Mouse (Mus musculus) CH12.LX (cell line): ENCODE data around the gene Nudt15. TPM values are rescaled to one million over a fixed set of nuclear protein-coding genes. Genes with fewer than 3 reads are reported as not detected.

ENCODE experiments used
- DNase-seq: peaks from one replicate; pipeline ENCODE4 v3.0.0-alpha.2; 2013; ENCODE audit errors: extremely low read depth
- H3K27ac ChIP-seq: 2 replicates; pipeline ENCODE4 v1.5.1; 2012; ENCODE audit warnings: low read depth, mild to moderate bottlenecking, control low read depth, moderate library complexity; ENCODE audit not compliant: insufficient read depth
- H3K27me3 ChIP-seq: replicated peaks from 2 replicates; pipeline ENCODE3; 2012; ENCODE audit warnings: inconsistent platforms
- H3K36me3 ChIP-seq, 2 experiments: replicated peaks in 1 of 2; 2 replicates each; pipeline versions ENCODE3 to v1.6.1; 2012; ENCODE audit warnings: inconsistent platforms in 1 of 2, low read length in 1 of 2, mild to moderate bottlenecking in 1 of 2, mixed read lengths in 1 of 2, moderate library complexity in 1 of 2; ENCODE audit not compliant: control insufficient read depth in 1 of 2, insufficient read depth in 1 of 2
- H3K4me1 ChIP-seq, 2 experiments: 2 replicates each; pipeline ENCODE4 v1.6.1; 2012; ENCODE audit warnings: inconsistent platforms in 1 of 2, moderate library complexity in 1 of 2; ENCODE audit not compliant: insufficient read depth in 2 of 2, control insufficient read depth in 1 of 2
- H3K4me2 ChIP-seq: 2 replicates; pipeline ENCODE4 v1.6.1; 2012; ENCODE audit warnings: low read depth, mild to moderate bottlenecking, control low read depth; ENCODE audit not compliant: poor library complexity, insufficient read depth, severe bottlenecking
- H3K4me3 ChIP-seq, 3 experiments: fragments of 150-350 bp in 1 of 3; sonication (generic) in 1 of 3; replicated peaks in 1 of 3; 2 replicates each; pipeline versions ENCODE3 to v1.5.1; 2011 to 2012; ENCODE audit warnings: low read depth in 2 of 3, low read length in 2 of 3, mild to moderate bottlenecking in 2 of 3, moderate library complexity in 2 of 3, control low read depth in 1 of 3, improper control_type of control experiment in 1 of 3, inconsistent platforms in 1 of 3, mixed read lengths in 1 of 3; ENCODE audit not compliant: poor library complexity in 1 of 3
- H3K79me2 ChIP-seq: replicated peaks from 2 replicates; pipeline ENCODE4 v1.6.1; 2012; ENCODE audit warnings: mild to moderate bottlenecking, moderate library complexity; ENCODE audit not compliant: control insufficient read depth, poor library complexity, insufficient read depth, severe bottlenecking; ENCODE audit errors: extremely low read depth
- H3K9ac ChIP-seq: 2 replicates; pipeline ENCODE4 v1.6.1; 2012; ENCODE audit warnings: low read depth, mild to moderate bottlenecking, control low read depth, moderate library complexity; ENCODE audit not compliant: insufficient read depth
- H3K9me3 ChIP-seq: replicated peaks from 2 replicates; pipeline ENCODE3; 2012; ENCODE audit warnings: low read length, inconsistent platforms, mixed read lengths
- CHD2 ChIP-seq: IDR thresholded peaks from 2 replicates; pipeline ENCODE4 v1.6.1; 2011; ENCODE audit warnings: low read length, improper control_type of control experiment
- ELF1 ChIP-seq: IDR thresholded peaks from 2 replicates; pipeline ENCODE4 v1.6.1; 2014; ENCODE audit warnings: low read depth, mild to moderate bottlenecking, inconsistent platforms, low read length, improper control_type of control experiment
- ETS1 ChIP-seq: conservative IDR thresholded peaks from 2 replicates; pipeline ENCODE4 v1.6.1; 2012; ENCODE audit warnings: low read depth, mild to moderate bottlenecking, inconsistent platforms, low read length, improper control_type of control experiment, moderate library complexity
- GABPA ChIP-seq: IDR thresholded peaks from 2 replicates; pipeline ENCODE4 v1.6.1; 2012; ENCODE audit warnings: low read depth, low read length, improper control_type of control experiment, inconsistent platforms; ENCODE audit not compliant: insufficient replicate concordance
- HCFC1 ChIP-seq: IDR thresholded peaks from 2 replicates; pipeline ENCODE4 v1.6.1; 2012; ENCODE audit warnings: low read depth, mild to moderate bottlenecking, inconsistent platforms, low read length, improper control_type of control experiment
- JUN ChIP-seq: IDR thresholded peaks from 2 replicates; pipeline ENCODE4 v1.6.1; 2011; ENCODE audit warnings: low read depth, mild to moderate bottlenecking, low read length, improper control_type of control experiment, moderate library complexity; ENCODE audit not compliant: insufficient read depth
- MAFK ChIP-seq: IDR thresholded peaks from 2 replicates; pipeline ENCODE4 v1.6.1; 2011; ENCODE audit warnings: low read length, improper control_type of control experiment; ENCODE audit not compliant: insufficient replicate concordance
- MAX ChIP-seq: IDR thresholded peaks from 2 replicates; pipeline ENCODE4 v1.6.1; 2011; ENCODE audit warnings: low read length, improper control_type of control experiment
- MEF2A ChIP-seq: IDR thresholded peaks from 2 replicates; pipeline ENCODE4 v1.6.1; 2014; ENCODE audit warnings: low read depth, mild to moderate bottlenecking, inconsistent platforms, low read length, improper control_type of control experiment, borderline replicate concordance
- NELFE ChIP-seq: IDR thresholded peaks from 2 replicates; pipeline ENCODE4 v1.6.1; 2011; ENCODE audit warnings: low read depth, low read length, improper control_type of control experiment
- PAX5 ChIP-seq: IDR thresholded peaks from 2 replicates; pipeline ENCODE4 v1.6.1; 2012; ENCODE audit warnings: low read length, inconsistent platforms, mixed read lengths
- POLR2AphosphoS2 ChIP-seq: IDR thresholded peaks from 2 replicates; pipeline ENCODE4 v1.6.1; 2011; ENCODE audit warnings: low read depth, low read length, improper control_type of control experiment
- RAD21 ChIP-seq: IDR thresholded peaks from 2 replicates; pipeline ENCODE4 v1.6.1; 2011; ENCODE audit warnings: low read depth, mild to moderate bottlenecking, low read length, improper control_type of control experiment, moderate library complexity
- SIN3A ChIP-seq: IDR thresholded peaks from 2 replicates; pipeline ENCODE4 v1.6.1; 2012; ENCODE audit warnings: low read length, improper control_type of control experiment, inconsistent platforms
- TCF12 ChIP-seq: IDR thresholded peaks from 2 replicates; pipeline ENCODE4 v1.6.1; 2014; ENCODE audit warnings: low read depth, mild to moderate bottlenecking, inconsistent platforms, low read length, improper control_type of control experiment
- USF1 ChIP-seq: IDR thresholded peaks from 2 replicates; pipeline ENCODE4 v1.6.1; 2014; ENCODE audit warnings: low read depth, mild to moderate bottlenecking, inconsistent platforms, low read length, improper control_type of control experiment
- USF2 ChIP-seq: conservative IDR thresholded peaks from 2 replicates; pipeline ENCODE4 v1.6.1; 2011; ENCODE audit warnings: low read depth, low read length, improper control_type of control experiment
- ZC3H11A ChIP-seq: IDR thresholded peaks from 2 replicates; pipeline ENCODE4 v1.6.1; 2012; ENCODE audit warnings: low read depth, mild to moderate bottlenecking, inconsistent platforms, low read length, improper control_type of control experiment
- ZNF384 ChIP-seq: IDR thresholded peaks from 2 replicates; pipeline ENCODE4 v1.6.1; 2012; ENCODE audit warnings: low read depth, low read length, improper control_type of control experiment, inconsistent platforms
- dilution Hi-C: fragments of 300-500 bp; cut with MboI; formaldehyde crosslinking; loops from 2 replicates; pipeline ENCODE4 v1.14.3; 2020; ENCODE audit warnings: low sequenced_read_pairs; ENCODE audit not compliant: extremely low pct_unique_long_range_greater_than_20kb, extremely low pct_ligation_motif_present
- in situ Hi-C: fragments of 300-500 bp; cut with MboI; formaldehyde crosslinking; loops from 3 replicates; pipeline ENCODE4 v1.14.3; 2019; ENCODE audit warnings: low sequenced_read_pairs, low pct_ligation_motif_present, low pct_unique_long_range_greater_than_20kb, mixed read lengths
- polyA plus RNA-seq: library from polyadenylated mRNA; unstranded; fragments of >175 nt; gene quantifications from 2 replicates; pipeline ENCODE4 v1.2.1, GENCODE M21; 2012; ENCODE audit warnings: low read depth; ENCODE audit not compliant: insufficient read length
- total RNA-seq, 2 experiments: library from RNA; depleted of rRNA; stranded (reverse); fragments of 300-350 nt in 1 of 2; fragments of >200 nt in 1 of 2; gene quantifications; 2 replicates each; pipeline ENCODE4 v1.2.3; 2012 to 2014

The Nudt15 gene
- total and polyA plus RNA-seq, 3 experiments: 2.5 to 9.0 (median 6.8) TPM

- no peaks in the 10 kb centered on the region for H3K9me3 ChIP-seq
- TF ChIP-seq ETS1 (no peak), MAFK (no peak), ZNF384 (no peak), ZC3H11A (no peak), USF1 (no peak), NELFE (no peak), POLR2AphosphoS2 (no peak), GABPA (no peak), MAX (no peak), ELF1 (no peak), RAD21 (no peak), CHD2 (no peak), MEF2A (no peak)
- dilution Hi-C loops (no loop called here), in situ Hi-C loops (no loop called here)
- no peak overlapping the region for H3K9ac ChIP-seq
- no peaks in the 10 kb centered on the region for H3K36me3 ChIP-seq
- H3K4me2 ChIP-seq: no peak overlapping the region
- H3K4me3 ChIP-seq: no peak overlapping the region
- peaks cover 4 to 9% of the 10 kb centered on the region in 2 experiments for H3K4me1 ChIP-seq
- no peaks in the 10 kb centered on the region for H3K27me3 ChIP-seq
- no peak for DNase-seq
- H3K27ac ChIP-seq: no peak overlapping the region
- H3K79me2 ChIP-seq: no peaks in the 10 kb centered on the region
Observed at GRCm38 (mm10) chr14:73479771-73480170, 68.3 kb downstream of the Nudt15 start.

GRCm38 (mm10) chr14:73478321-73478720 lies 69.7 kb downstream of the Nudt15 start:
- no peaks in the 10 kb centered on the region for H3K36me3 ChIP-seq
- DNase-seq: no peak
- dilution Hi-C loops (no loop called here), in situ Hi-C loops (no loop called here)
- no peaks in the 10 kb centered on the region for H3K9me3 ChIP-seq
- H3K79me2 ChIP-seq: no peaks in the 10 kb centered on the region
- H3K27me3 ChIP-seq: no peaks in the 10 kb centered on the region
- H3K27ac ChIP-seq: no peak overlapping the region
- H3K4me1 ChIP-seq: peaks cover 6 to 15% of the 10 kb centered on the region in 2 experiments
- TF ChIP-seq POLR2AphosphoS2 (no peak), HCFC1 (no peak), PAX5 (no peak)
- H3K4me3 ChIP-seq: no peak overlapping the region
- no peak overlapping the region for H3K4me2 ChIP-seq
- H3K9ac ChIP-seq: no peak overlapping the region

- Histone ChIP-seq H3K4me2 (no peak overlapping the region), H3K36me3 (no peaks in the 10 kb centered on the region), H3K79me2 (no peaks in the 10 kb centered on the region), H3K27ac (no peak overlapping the region), H3K9me3 (no peaks in the 10 kb centered on the region), H3K4me3 (no peak overlapping the region), H3K9ac (no peak overlapping the region), H3K4me1 (peaks cover 2 to 15% of the 10 kb centered on the region in 2 experiments), H3K27me3 (no peaks in the 10 kb centered on the region)
- dilution Hi-C loops (no loop called here), in situ Hi-C loops (no loop called here)
- no peak for DNase-seq
- no peak for TF ChIP-seq NELFE
- no peak for TF ChIP-seq TCF12
- TF ChIP-seq USF2: no peak
- no peak for TF ChIP-seq SIN3A
- TF ChIP-seq JUN: no peak
Observed at GRCm38 (mm10) chr14:73477077-73477476, 71.0 kb downstream of the Nudt15 start.
